Mouse (Mus musculus) lung, adult 2 months (tissue): ENCODE results near the gene Olfr652. TPM values are rescaled to one million over a fixed set of nuclear protein-coding genes. Genes with fewer than 3 reads are reported as not detected.

Experiments
- DNase-seq: peaks from one replicate; pipeline ENCODE4 v3.0.0; 2022
- H3K4me1 ChIP-seq: fragments of 200-500 bp; 2 replicates; pipeline ENCODE4 v1.6.1; 2011; ENCODE audit warnings: low read length; ENCODE audit not compliant: control insufficient read depth, insufficient read depth
- H3K4me3 ChIP-seq: fragments of 200-500 bp; replicated peaks from 2 replicates; pipeline ENCODE3; 2011; ENCODE audit warnings: low read depth, mild to moderate bottlenecking, control low read depth, low read length; ENCODE audit errors: extremely low read depth
- CTCF ChIP-seq: fragments of 200-500 bp; IDR thresholded peaks from 2 replicates; pipeline ENCODE4 v1.5.1; 2011; ENCODE audit warnings: mild to moderate bottlenecking, low read length, control low read depth; ENCODE audit not compliant: insufficient read depth
- POLR2A ChIP-seq: fragments of 200-500 bp; IDR thresholded peaks from 2 replicates; pipeline ENCODE4 v1.6.1; 2011; ENCODE audit warnings: low read depth, mild to moderate bottlenecking, control low read depth, low read length, borderline replicate concordance; ENCODE audit errors: extremely low read depth
- WGBS: fragments of 180-500 bp; shearing (Covaris S2); methylation state at CpG from one replicate; pipeline ENCODE4 v1.1.7; 2018; 5-methylcytosine and 5-hydroxymethylcytosine counted together
- polyA plus RNA-seq: library from polyadenylated mRNA; depleted of rRNA; stranded (reverse); fragments of >200 nt; gene quantifications from 2 replicates; pipeline ENCODE4 v1.2.3, GENCODE M21; 2012; rRNA removed

Gene Olfr652
- polyA plus RNA-seq, 1 experiment = not detected

DNA sequence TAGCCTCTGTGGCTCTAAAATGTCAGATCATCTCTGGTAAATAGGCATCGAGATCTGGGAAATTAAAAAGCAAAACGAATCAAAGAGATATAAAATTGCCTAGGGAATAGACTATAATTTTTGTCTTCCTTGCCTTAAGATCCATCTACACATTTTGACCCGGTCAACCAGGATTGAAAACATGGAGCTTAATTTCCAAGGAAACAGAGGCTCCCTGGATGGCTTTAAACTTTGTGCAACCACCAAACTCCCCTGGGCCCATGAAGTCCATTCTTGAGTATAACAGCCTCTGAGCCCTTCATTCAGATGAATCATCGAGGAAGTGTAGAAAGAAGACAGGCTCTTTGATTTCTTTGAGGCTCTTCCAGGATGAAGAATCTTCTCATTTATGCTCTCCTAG is 53.0 kb downstream of the Olfr652 start, which contains the start of gene Olfr656:
TSS of gene Olfr656 (plus strand) at position 301 of the 400 bp plus-strand sequence.
- Histone ChIP-seq H3K4me3 (no peak within 1 kb of the TSS), H3K4me1 (no peaks in the 10 kb centered on the region)
- DNase-seq = no peak
- WGBS = 72% methylated on average over 4 of the region's 4 CpGs
- TF ChIP-seq POLR2A = no peak
- no peak for TF ChIP-seq CTCF

Other genes with a start within 250 kb of the Olfr652 start
- 3.1 and 11.5 TPM in 2 replicates for gene Trim12a, start 245.4 kb upstream of the Olfr652 start, polyA plus RNA-seq
- gene Trim34b, start 231.4 kb upstream of the Olfr652 start, polyA plus RNA-seq = 0.26 and 3.4 TPM in 2 replicates
- 3.2 and 3.8 TPM in 2 replicates for gene Trim12c, start 207.5 kb upstream of the Olfr652 start, polyA plus RNA-seq
- 0.45 and 1.1 TPM in 2 replicates for gene Trim30b, start 191.0 kb upstream of the Olfr652 start, polyA plus RNA-seq
- gene Trim30c, start 160.1 kb upstream of the Olfr652 start, polyA plus RNA-seq = not detected in 2 replicates
- 3.7 and 7.5 TPM in 2 replicates for gene Trim30a, start 95.7 kb upstream of the Olfr652 start, polyA plus RNA-seq
- gene Trim30d, start 53.1 kb upstream of the Olfr652 start, polyA plus RNA-seq = 1.0 and 4.0 TPM in 2 replicates
- not detected in 2 replicates for gene Olfr651, start 10.8 kb upstream of the Olfr652 start, polyA plus RNA-seq
- not detected in 2 replicates for gene Olfr653, start 16.4 kb downstream of the Olfr652 start, polyA plus RNA-seq
- gene Olfr654, start 26.1 kb downstream of the Olfr652 start, polyA plus RNA-seq = not detected in 2 replicates
- gene Olfr655, start 40.9 kb downstream of the Olfr652 start, polyA plus RNA-seq = not detected in 2 replicates
- gene Olfr656, start 53.1 kb downstream of the Olfr652 start, polyA plus RNA-seq = not detected in 2 replicates
- not detected in 2 replicates for gene Olfr657, start 63.9 kb downstream of the Olfr652 start, polyA plus RNA-seq
- not detected in 2 replicates for gene Olfr658, start 86.4 kb downstream of the Olfr652 start, polyA plus RNA-seq
- gene Olfr659, start 105.9 kb downstream of the Olfr652 start, polyA plus RNA-seq = not detected in 2 replicates
- gene Olfr661, start 125.6 kb downstream of the Olfr652 start, polyA plus RNA-seq = not detected in 2 replicates
- not detected in 2 replicates for gene Usp17le, start 216.6 kb downstream of the Olfr652 start, polyA plus RNA-seq